Mouse (Mus musculus): ENCODE data around the gene 1700125H20Rik.

The 1700125H20Rik gene

GRCm38 (mm10) chr11:85184839-85185238 is 14.6 kb downstream of the 1700125H20Rik start:
- DNase-seq: no peak

GRCm38 (mm10) chr11:85189110-85189509 is 18.9 kb downstream of the 1700125H20Rik start:
- DNase-seq: no peak

GRCm38 (mm10) chr11:85190741-85191140 is 20.5 kb downstream of the 1700125H20Rik start:
- DNase-seq: no peak

GRCm38 (mm10) chr11:85194206-85194605 is 24.0 kb downstream of the 1700125H20Rik start:
- no peak for DNase-seq

- no peak for DNase-seq
These were observed 25.8 kb downstream of the 1700125H20Rik start for GRCm38 (mm10) chr11:85196046-85196445.

- no peak for DNase-seq
These were observed 28.7 kb downstream of the 1700125H20Rik start for GRCm38 (mm10) chr11:85198906-85199305.

- no peak for DNase-seq
These were observed 36.0 kb downstream of the 1700125H20Rik start for GRCm38 (mm10) chr11:85206231-85206630.

- no peak for DNase-seq
These were observed 40.9 kb downstream of the 1700125H20Rik start for GRCm38 (mm10) chr11:85211151-85211550.

GRCm38 (mm10) chr11:85213215-85213614 is 43.0 kb downstream of the 1700125H20Rik start:
- no peak for DNase-seq

- DNase-seq: no peak
These were observed 44.5 kb downstream of the 1700125H20Rik start for GRCm38 (mm10) chr11:85214679-85215078.

GRCm38 (mm10) chr11:85219014-85219413 is 48.8 kb downstream of the 1700125H20Rik start:
- no peak for DNase-seq

- DNase-seq: no peak
These were observed 52.4 kb downstream of the 1700125H20Rik start for GRCm38 (mm10) chr11:85222561-85222960.

- no peak for DNase-seq
These were observed 53.0 kb downstream of the 1700125H20Rik start for GRCm38 (mm10) chr11:85223248-85223647.

Data from cerebellum, adult 11 months (tissue).